Mouse (Mus musculus): ENCODE data around the gene Ocln.

- TF ChIP-seq POLR2A (IDR thresholded peaks at IDR 0.05; ENCODE audit: borderline replicate concordance, low read depth, low read length) (no peak), CTCF (IDR thresholded peaks at IDR 0.05; ENCODE audit: low read depth, low read length) (no peak)
Measured at GRCm38 (mm10) chr13:100552369-100553041, at the start of gene Ocln.

Data from bone marrow macrophage, adult 2 months (primary cell).